Mouse (Mus musculus) frontal cortex, postnatal 14 days (tissue): ENCODE data around the gene Gm21976.

Experiments used
- DNase-seq, 2 experiments: peaks; one replicate each; pipeline ENCODE4 v3.0.0; 2022; ENCODE audit warnings: low spot score in 2 of 2

Gene Gm21976

GRCm38 (mm10) chr13:98279686-98280085 is at the start of gene Gm21976:
Gene Gm21976 (plus strand): TSS chr13:98279887.
- DNase-seq, result no peak

- no peak for DNase-seq
Measured at GRCm38 (mm10) chr13:98230511-98230910, 49.2 kb upstream of the Gm21976 start.

GRCm38 (mm10) chr13:98235451-98235850 is 44.2 kb upstream of the Gm21976 start:
- DNase-seq, result no peak

GRCm38 (mm10) chr13:98239978-98240641 is 39.6 kb upstream of the Gm21976 start:
- peak; percentile 44 to 88 for DNase-seq

GRCm38 (mm10) chr13:98241531-98242282 is 38.0 kb upstream of the Gm21976 start:
- DNase-seq, result no peak

GRCm38 (mm10) chr13:98244571-98245350 is 34.9 kb upstream of the Gm21976 start:
- no peak for DNase-seq

- DNase-seq, result no peak
Measured at GRCm38 (mm10) chr13:98245386-98245785, 34.3 kb upstream of the Gm21976 start.

- DNase-seq, result no peak
Measured at GRCm38 (mm10) chr13:98249594-98249993, 30.1 kb upstream of the Gm21976 start.

GRCm38 (mm10) chr13:98254921-98255320 is 24.8 kb upstream of the Gm21976 start:
- DNase-seq, result peak; percentile 47 to 67

- DNase-seq, result peak; percentile 98 to 99
Measured at GRCm38 (mm10) chr13:98262636-98263457, 16.8 kb upstream of the Gm21976 start, which contains the start of the genes Utp15 and Ankra2. Gene Utp15 (minus strand): TSS chr13:98263041. Gene Ankra2 (plus strand): TSS chr13:98263074.

- no peak for DNase-seq
Measured at GRCm38 (mm10) chr13:98263458-98263987, 16.2 kb upstream of the Gm21976 start.

- DNase-seq, result no peak
Measured at GRCm38 (mm10) chr13:98264111-98264510, 15.6 kb upstream of the Gm21976 start.

- no peak for DNase-seq
Measured at GRCm38 (mm10) chr13:98274023-98274422, 5.7 kb upstream of the Gm21976 start.

GRCm38 (mm10) chr13:98275646-98276045 is 4.0 kb upstream of the Gm21976 start:
- DNase-seq, result no peak

- no peak for DNase-seq
Measured at GRCm38 (mm10) chr13:98276253-98276652, 3.4 kb upstream of the Gm21976 start.

- no peak for DNase-seq
Measured at GRCm38 (mm10) chr13:98277501-98277900, 2.2 kb upstream of the Gm21976 start.

- DNase-seq, result no peak
Measured at GRCm38 (mm10) chr13:98280990-98281650, 1.4 kb downstream of the Gm21976 start.

- no peak for DNase-seq
Measured at GRCm38 (mm10) chr13:98290719-98291118, 11.0 kb downstream of the Gm21976 start.

- DNase-seq, result no peak
Measured at GRCm38 (mm10) chr13:98291712-98292111, 12.0 kb downstream of the Gm21976 start.

GRCm38 (mm10) chr13:98296072-98296471 is 16.4 kb downstream of the Gm21976 start:
- no peak for DNase-seq
